Mouse (Mus musculus) spleen, adult 2 months (tissue): ENCODE measurements around the gene Tnfsf13.

Experiments
- CTCF ChIP-seq: fragments of 200-500 bp; IDR thresholded peaks from 2 replicates; pipeline ENCODE4 v1.5.1; 2011; ENCODE audit warnings: mild to moderate bottlenecking, inconsistent platforms; ENCODE audit not compliant: insufficient read depth, insufficient read length, insufficient replicate concordance; ENCODE audit errors: extremely low read depth
- POLR2A ChIP-seq: fragments of 200-500 bp; IDR thresholded peaks from 2 replicates; pipeline ENCODE4 v1.6.1; 2011; ENCODE audit warnings: low read depth, low read length, inconsistent platforms

GRCm38 (mm10) chr11:69711082-69711481 lies 25.5 kb upstream of the Tnfsf13 start:
- no peak for TF ChIP-seq POLR2A
- no peak for TF ChIP-seq CTCF
